Mouse (Mus musculus) megakaryocyte-erythroid progenitor cell, adult 5 weeks (primary cell): Measurements from ENCODE around the gene Srgap1. TPM values are rescaled to one million over a fixed set of nuclear protein-coding genes. Genes with fewer than 3 reads are reported as not detected.

Experiments
- polyA plus RNA-seq: library from polyadenylated mRNA; stranded (reverse); fragments of >175 nt; gene quantifications from 2 replicates; pipeline ENCODE4 v1.2.3, GENCODE M21; 2012

Srgap1 gene
- polyA plus RNA-seq = 0.19 and 0.31 TPM in 2 replicates

DNA sequence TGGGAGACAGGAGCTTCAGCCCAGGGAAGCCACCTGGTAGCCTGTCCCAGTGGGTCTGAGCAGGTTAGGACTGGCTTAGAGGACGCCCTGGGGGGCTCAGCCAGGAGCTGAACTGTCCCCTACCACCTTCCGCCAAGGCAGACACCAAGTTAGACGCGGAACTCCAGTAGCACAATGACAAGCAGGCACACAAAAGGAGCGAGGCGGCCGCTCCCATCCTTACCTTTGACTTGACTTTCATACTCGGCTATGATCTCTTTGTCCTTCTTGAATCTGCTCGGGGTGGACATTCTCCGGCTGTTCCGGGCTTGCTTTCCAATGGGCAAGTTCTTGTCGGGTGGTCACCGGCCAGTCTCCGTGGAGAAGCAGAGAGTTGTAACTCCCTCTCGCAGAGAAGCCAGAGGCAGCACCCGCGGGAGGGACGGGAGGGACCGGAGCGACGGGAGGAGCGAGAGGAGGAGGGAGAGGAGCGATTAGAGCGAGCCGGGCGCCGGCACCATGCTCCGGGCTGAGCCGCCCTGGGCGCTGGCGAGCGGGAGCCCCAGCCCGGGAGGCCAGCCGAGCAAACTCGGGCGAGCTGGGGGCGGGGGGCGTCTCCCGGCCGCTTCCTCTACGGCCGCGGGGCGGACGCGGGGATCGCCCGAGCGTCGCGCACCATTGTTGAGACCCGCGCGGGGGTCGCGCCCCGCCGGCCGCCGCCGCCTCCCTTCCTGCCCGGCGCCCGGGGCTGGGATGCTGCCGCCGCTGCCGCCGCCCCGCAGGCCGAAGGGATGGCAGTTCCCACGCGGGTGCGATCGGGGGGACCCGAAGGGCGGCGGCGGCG lies at the start of gene Srgap1:
Gene Srgap1 (minus strand): TSS at position 412 of the 823 bp plus-strand sequence.

DNA sequence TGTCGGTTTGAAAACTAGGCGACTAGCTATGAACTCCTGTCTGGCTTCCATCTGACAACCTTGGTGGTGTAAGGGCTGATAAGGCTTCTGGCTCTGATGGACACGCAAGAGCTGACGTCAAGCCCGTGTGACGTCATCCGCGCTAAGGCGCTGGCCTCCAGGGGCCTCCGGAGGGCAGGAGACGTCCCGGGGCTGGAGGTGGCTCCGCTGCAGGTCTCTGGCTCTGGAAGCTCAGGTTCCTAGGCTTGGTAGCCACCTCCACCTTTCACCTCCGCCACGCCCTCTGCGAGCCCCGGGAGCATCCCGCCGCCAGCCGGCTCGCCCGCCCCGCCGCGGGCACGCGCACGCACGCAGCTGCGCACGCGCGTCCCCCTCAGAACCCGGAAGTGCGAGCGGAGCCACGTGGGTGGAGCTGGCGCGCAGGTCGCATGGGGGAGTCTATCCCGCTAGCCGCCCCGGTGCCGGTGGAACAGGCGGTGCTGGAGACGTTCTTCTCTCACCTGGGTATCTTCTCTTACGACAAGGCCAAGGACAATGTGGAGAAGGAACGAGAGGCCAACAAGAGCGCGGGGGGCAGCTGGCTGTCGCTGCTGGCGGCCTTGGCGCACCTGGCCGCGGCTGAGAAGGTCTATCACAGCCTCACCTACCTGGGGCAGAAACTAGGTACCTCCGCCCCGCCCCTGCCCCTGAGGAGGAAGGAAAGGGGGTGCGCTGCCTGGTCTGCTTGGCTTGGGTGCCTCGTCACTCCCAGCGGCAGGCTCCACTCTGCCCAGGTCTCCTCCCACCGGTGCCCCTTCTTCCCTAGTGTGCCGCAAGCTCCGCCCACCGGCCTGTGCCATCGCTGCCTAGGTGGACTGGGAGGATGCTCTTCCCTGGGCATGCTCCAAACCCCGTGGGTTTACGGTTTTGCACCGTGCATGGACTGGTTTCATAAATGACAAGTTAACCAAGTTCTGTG lies 307.3 kb downstream of the Srgap1 start, which contains the start of gene BC048403:
Gene BC048403 (plus strand): TSS at position 390 of the 958 bp plus-strand sequence.

Other genes with a start within 250 kb of the Srgap1 start
- gene Rxylt1, start 50.1 kb upstream of the Srgap1 start, polyA plus RNA-seq = 26.7 and 27.6 TPM in 2 replicates